ENCODE assay signal across 10 mouse cellular contexts in genomic region chr8:61875290-61875689, GRCm38 (mm10). TPM values are rescaled to one million over a fixed set of nuclear protein-coding genes. Genes with fewer than 3 reads are reported as not detected.
DNase-seq lines count a peak whose midpoint lies in the region; ATAC-seq lines count a peak whose summit lies in the region.
"Had no signal": no experiment of that assay in that cellular context is flagged by ENCODE, and none has a peak within 500 bp of the region (broad histone marks: within the 10 kb centered on the region; RNA-seq: fewer than 3 reads in every experiment).

No protein-coding gene starts in this region.

- DNase-seq in liver (peak; percentile 11), MEL-GATA-1-ER (ENCODE audit: extremely low read depth, low read depth) (peak; percentile 29)
- no peak for DNase-seq in liver, embryonic 11.5 days (ENCODE audit: low spot score)
- DNase-seq in cerebellum, postnatal 14 days, result peak; percentile 78 to 82
- DNase-seq in left cerebral cortex, postnatal 25 days (ENCODE audit: low spot score in 2 of 2), result peak; percentile 52 to 72
- DNase-seq in naive thymus-derived CD4-positive, alpha-beta T cell, adult 2 months (ENCODE audit: low read depth), result peak; percentile 56

- no peaks in the 10 kb centered on the region; the same call in 1 of the 2 replicates for H3K4me1 ChIP-seq in liver, embryonic 11.5 days (replicated peaks; ENCODE audit: control insufficient read depth, insufficient read depth, low read length)
- no peaks in the 10 kb centered on the region for H3K4me1 ChIP-seq in hindbrain, embryonic 13.5 days (replicated peaks)

- H3K36me3 ChIP-seq in liver, embryonic 11.5 days (ENCODE audit: control insufficient read depth, insufficient read depth, low read length), result no peaks in the 10 kb centered on the region
- no peaks in the 10 kb centered on the region for H3K36me3 ChIP-seq in hindbrain, embryonic 13.5 days

- 5% methylated on average over 5 of the region's 5 CpGs for WGBS in liver, embryonic 11.5 days
- 11% methylated on average over 5 of the region's 5 CpGs for WGBS in hindbrain, embryonic 13.5 days

- intact Hi-C loops in left cerebral cortex, postnatal 25 days (cut with DNase I), result loop anchor here (1.0 to 5.0 kb wide), 3 partner anchors 178 to 353 kb away; no protein-coding TSS in a partner anchor

- no peak overlapping the region for H3K4me2 ChIP-seq in liver, embryonic 11.5 days
- no peak overlapping the region for H3K4me2 ChIP-seq in hindbrain, embryonic 13.5 days

- no peaks in the 10 kb centered on the region for H3K9me3 ChIP-seq in liver, embryonic 11.5 days (ENCODE audit: control insufficient read depth, low read length)
- H3K9me3 ChIP-seq in hindbrain, embryonic 13.5 days, result no peaks in the 10 kb centered on the region

- no peaks in the 10 kb centered on the region for H3K27me3 ChIP-seq in liver, embryonic 11.5 days (replicated peaks; ENCODE audit: control insufficient read depth, insufficient read depth, low read length)
- H3K27me3 ChIP-seq in hindbrain, embryonic 13.5 days, result 0 out of 2 replicates have a peak, but pooled peaks cover 2% of the 10 kb centered on the region

- H3K9ac ChIP-seq in liver, embryonic 11.5 days (ENCODE audit: low read depth, low read length), result no peak overlapping the region
- H3K9ac ChIP-seq in hindbrain, embryonic 13.5 days, result no peak overlapping the region

- no peak overlapping the region for H3K27ac ChIP-seq in liver, embryonic 11.5 days (ENCODE audit: low read depth, low read length)
- no peak overlapping the region for H3K27ac ChIP-seq in hindbrain, embryonic 13.5 days
- H3K27ac ChIP-seq: macrophage had no signal

- ATAC-seq in liver, embryonic 11.5 days (replicated peaks; ENCODE audit: low FRiP score), result no peak; the same call in 1 of the 2 replicates
- peak; percentile 72; the same call in 1 of the 2 replicates for ATAC-seq in hindbrain, embryonic 13.5 days (ENCODE audit: low FRiP score)
- ATAC-seq in inflammation-experienced regulatory T-cells, adult 6 months, result no peak

- no peak overlapping the region for H3K4me3 ChIP-seq in liver, embryonic 11.5 days (ENCODE audit: low read depth, low read length)
- H3K4me3 ChIP-seq in hindbrain, embryonic 13.5 days, result no peak overlapping the region
- H3K4me3 ChIP-seq: erythroblast, embryonic 14.5 days had no signal

RNA-seq across cellular contexts. Expression of gene Palld, which starts 27.2 kb away (rescaled TPM):
- 16.1 and 22.9 TPM in 2 replicates for polyA plus RNA-seq in liver, embryonic 11.5 days (2014; fragmentation: Nextera tagmentation; extraction: Ambion mirVana)
- 24.5 and 25.2 TPM in 2 replicates for polyA plus RNA-seq in hindbrain, embryonic 13.5 days (2015; fragmentation: Nextera tagmentation; extraction: Ambion mirVana)
- total RNA-seq in left cerebral cortex, postnatal 25 days (2021), result 1 to 10 TPM; 4.0 to 4.2 TPM
- 1 to 10 TPM in 1 of 3 experiments, under 1 TPM in 2; 0.67 to 1.3 (median 0.73) TPM for polyA plus RNA-seq in inflammation-experienced regulatory T-cells, adult 6 months (2017; shearing (Covaris generic))

RNA-seq across cellular contexts. Expression of gene Ddx60, which starts 52.6 kb away (rescaled TPM):
- polyA plus RNA-seq in liver, embryonic 11.5 days (2014; fragmentation: Nextera tagmentation; extraction: Ambion mirVana), result 0.63 and 0.69 TPM in 2 replicates
- 0.42 and 0.54 TPM in 2 replicates for polyA plus RNA-seq in hindbrain, embryonic 13.5 days (2015; fragmentation: Nextera tagmentation; extraction: Ambion mirVana)
- under 1 TPM; 0.23 to 0.78 TPM for total RNA-seq in left cerebral cortex, postnatal 25 days (2021)
- polyA plus RNA-seq in inflammation-experienced regulatory T-cells, adult 6 months (2017; shearing (Covaris generic)), result 10 to 100 TPM; 31.9 to 59.3 (median 48.7) TPM
- polyA plus RNA-seq: erythroblast, embryonic 14.5 days had no signal

Comparison
In these comparisons a context has a peak if more than half of its experiments do, and no peak if none do; other contexts are left out.
1. RNA of gene Ddx60, which starts 52.6 kb away (polyA plus RNA-seq): 31.9 to 59.3 TPM in inflammation-experienced regulatory T-cells, adult 6 months; 0.63 to 0.69 TPM in liver, embryonic 11.5 days and 0.42 to 0.54 TPM in hindbrain, embryonic 13.5 days; every median in the first group is over 10 times any median in the second.